Mouse (Mus musculus) heart, postnatal 0 days (tissue): ENCODE measurements around the gene Mmachc. TPM values are rescaled to one million over a fixed set of nuclear protein-coding genes. Genes with fewer than 3 reads are reported as not detected.

Experiments used
- ATAC-seq: fragments of 200-750 bp; cut with Nextera tagmentation; 2 replicates; pipeline ENCODE4 v1.8.0; 2017; ENCODE audit warnings: low read depth, moderate number of reproducible peaks, moderate library complexity; ENCODE audit not compliant: insufficient read depth
- DNase-seq: peaks from one replicate; pipeline ENCODE4 v3.0.0-alpha.2; 2016; ENCODE audit warnings: low spot score
- H3K27ac ChIP-seq: fragments of 300-500 bp; sonication (generic); 2 replicates; pipeline ENCODE4 v1.5.1; 2014; ENCODE audit warnings: low read depth, mild to moderate bottlenecking
- H3K27me3 ChIP-seq: fragments of 300-500 bp; sonication (generic); 2 replicates; pipeline ENCODE4 v1.6.1; 2014; ENCODE audit warnings: low read length, mixed read lengths; ENCODE audit not compliant: control insufficient read depth, insufficient read depth
- H3K36me3 ChIP-seq: fragments of 300-500 bp; sonication (generic); replicated peaks from 2 replicates; pipeline ENCODE4 v1.6.1; 2014; ENCODE audit warnings: low read length, mixed read lengths; ENCODE audit not compliant: control insufficient read depth, insufficient read depth
- H3K4me1 ChIP-seq: fragments of 300-500 bp; sonication (generic); 2 replicates; pipeline ENCODE4 v1.6.1; 2014; ENCODE audit warnings: antibody characterized with exemption; ENCODE audit not compliant: control insufficient read depth, insufficient read depth
- H3K4me2 ChIP-seq: fragments of 300-500 bp; sonication (generic); 2 replicates; pipeline ENCODE4 v1.6.1; 2014; ENCODE audit warnings: low read depth, mild to moderate bottlenecking, low read length, moderate library complexity
- H3K4me3 ChIP-seq: fragments of 300-500 bp; sonication (generic); 2 replicates; pipeline ENCODE4 v1.5.1; 2014; ENCODE audit warnings: low read depth, low read length
- H3K9ac ChIP-seq: fragments of 300-500 bp; sonication (generic); replicated peaks from 2 replicates; pipeline ENCODE4 v1.6.1; 2014; ENCODE audit warnings: low read depth, low read length, mixed read lengths
- H3K9me3 ChIP-seq: fragments of 300-500 bp; sonication (generic); replicated peaks from 2 replicates; pipeline ENCODE4 v1.6.1; 2016; ENCODE audit warnings: low read length; ENCODE audit not compliant: control insufficient read depth
- CTCF ChIP-seq: IDR thresholded peaks from 2 replicates; pipeline ENCODE4 v1.5.1; 2016; ENCODE audit warnings: antibody characterized with exemption, control low read depth, low read depth
- EP300 ChIP-seq: IDR thresholded peaks from 2 replicates; pipeline ENCODE4 v1.6.1; 2016; ENCODE audit warnings: antibody characterized with exemption, low read depth
- WGBS: fragments of 180-500 bp; shearing (Covaris S2); extraction: QIAGEN DNeasy Blood & Tissue Kit; methylation state at CpG from one replicate; pipeline ENCODE4 v1.1.7; 2014; 5-methylcytosine and 5-hydroxymethylcytosine counted together
- polyA plus RNA-seq: library from polyadenylated mRNA; unstranded; fragments of >200 nt; fragmentation: Nextera tagmentation; extraction: Ambion mirVana; gene quantifications from 2 replicates; pipeline ENCODE4 v1.2.1, GENCODE M21; 2015
- total RNA-seq: library from RNA; depleted of rRNA; stranded (reverse); fragments of >200 nt; gene quantifications from 2 replicates; pipeline ENCODE4 v1.2.3, GENCODE M21; 2014; ENCODE audit warnings: low replicate concordance; rRNA removed

Gene Mmachc
- total RNA-seq: 41.1 and 51.3 TPM in 2 replicates
- polyA plus RNA-seq: 36.5 and 38.4 TPM in 2 replicates

- TF ChIP-seq EP300 (peak; percentile 48; the same call in 1 of the 2 replicates), CTCF (peak; percentile 14; the same call in 1 of the 2 replicates)
Measured at GRCm38 (mm10) chr4:116708201-116708764, at the start of gene Mmachc, which contains the start of gene Ccdc163. Mmachc (minus strand) TSS chr4:116708406. Ccdc163 (plus strand) TSS chr4:116708509.

GRCm38 (mm10) chr4:116749750-116750149 is 41.5 kb upstream of the Mmachc start:
- Histone ChIP-seq H3K4me1 (no peaks in the 10 kb centered on the region), H3K9me3 (no peaks in the 10 kb centered on the region), H3K4me2 (no peak overlapping the region), H3K27ac (no peak overlapping the region), H3K9ac (no peak overlapping the region), H3K36me3 (no peaks in the 10 kb centered on the region), H3K27me3 (no peaks in the 10 kb centered on the region), H3K4me3 (no peak overlapping the region)
- WGBS: 68% methylated on average over 2 of the region's 2 CpGs
- no peak for ATAC-seq
- no peak for DNase-seq
- no peak for TF ChIP-seq CTCF
- no peak for TF ChIP-seq EP300

More at GRCm38 (mm10) chr4:116708201-116708764, at the start of gene Mmachc, which contains the start of gene Ccdc163:
- Histone ChIP-seq H3K27ac (peak within 1 kb of the TSS; percentile 53), H3K36me3 (peaks cover 4% of the 10 kb centered on the region), H3K4me1 (0 out of 2 replicates have a peak, but pooled peaks cover 6% of the 10 kb centered on the region), H3K4me3 (peak within 1 kb of the TSS; percentile 69), H3K27me3 (no peaks in the 10 kb centered on the region), H3K9ac (peak within 1 kb of the TSS; percentile 65), H3K4me2 (peak within 1 kb of the TSS; percentile 71), H3K9me3 (no peaks in the 10 kb centered on the region)
- WGBS: under 1% methylated on average over 29 of the region's 29 CpGs
- DNase-seq (peak; percentile 100), ATAC-seq (peak; percentile 99)

GRCm38 (mm10) chr4:116738972-116739751 is 31.0 kb upstream of the Mmachc start:
- no peak for ATAC-seq
- TF ChIP-seq CTCF (no peak), EP300 (no peak)
- 43% methylated on average over 9 of the region's 9 CpGs for WGBS

DNA sequence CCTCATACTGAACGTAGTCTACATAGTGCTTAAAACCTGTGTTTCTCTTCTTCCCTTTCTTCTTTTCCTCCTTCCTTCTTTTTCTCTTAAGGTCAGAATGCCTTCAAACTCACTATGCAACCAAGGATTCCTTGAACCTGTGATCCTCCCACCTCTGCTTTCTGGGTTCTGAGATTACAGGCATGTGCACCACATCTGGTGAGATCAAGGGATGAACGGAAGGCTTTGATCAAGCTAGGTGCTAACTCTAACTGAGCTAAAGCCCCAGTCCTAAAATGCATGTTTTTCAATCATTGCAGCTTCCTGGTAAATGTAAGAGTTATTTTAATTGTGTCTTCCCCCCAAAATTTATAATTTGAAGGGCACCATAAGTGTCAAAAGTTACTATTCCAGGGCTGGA is 26.8 kb upstream of the Mmachc start:
- no peak for TF ChIP-seq EP300
- no peak for TF ChIP-seq CTCF
- ATAC-seq (no peak), DNase-seq (no peak)
- Histone ChIP-seq H3K27ac (no peak overlapping the region), H3K9ac (no peak overlapping the region), H3K4me1 (no peaks in the 10 kb centered on the region), H3K9me3 (no peaks in the 10 kb centered on the region), H3K36me3 (no peaks in the 10 kb centered on the region), H3K4me3 (no peak overlapping the region), H3K4me2 (no peak overlapping the region), H3K27me3 (no peaks in the 10 kb centered on the region)
- WGBS: 71% methylated on average over 2 of the region's 2 CpGs

More at GRCm38 (mm10) chr4:116738972-116739751, 31.0 kb upstream of the Mmachc start:
- Histone ChIP-seq H3K4me3 (no peak overlapping the region), H3K27me3 (no peaks in the 10 kb centered on the region), H3K27ac (no peak overlapping the region), H3K36me3 (no peaks in the 10 kb centered on the region), H3K9me3 (no peaks in the 10 kb centered on the region), H3K4me1 (no peaks in the 10 kb centered on the region), H3K9ac (no peak overlapping the region), H3K4me2 (no peak overlapping the region)
- no peak for DNase-seq

GRCm38 (mm10) chr4:116732355-116732754 is 24.1 kb upstream of the Mmachc start:
- Histone ChIP-seq H3K9ac (no peak overlapping the region), H3K9me3 (no peaks in the 10 kb centered on the region)

More at GRCm38 (mm10) chr4:116732355-116732754, 24.1 kb upstream of the Mmachc start:
- no peaks in the 10 kb centered on the region for H3K4me1 ChIP-seq
- H3K36me3 ChIP-seq: no peaks in the 10 kb centered on the region
- TF ChIP-seq EP300 (no peak), CTCF (no peak)
- H3K4me3 ChIP-seq: no peak overlapping the region
- no peak overlapping the region for H3K27ac ChIP-seq
- ATAC-seq (no peak), DNase-seq (no peak)
- H3K27me3 ChIP-seq: no peaks in the 10 kb centered on the region
- H3K4me2 ChIP-seq: no peak overlapping the region
- 63% methylated on average over 5 of the region's 5 CpGs for WGBS
